Mouse (Mus musculus) brain, embryonic 14.5 days (tissue): ENCODE measurements at regions not wholly inside any gene's neighbourhood (a gene's known extent, or its start where the extent isn't known, plus 50 kb on each side); places are given as distances from the start of the nearest gene placed in this dataset.
"Not testable (repeated sequence)": the region's sequence is repeated elsewhere in the genome, so short reads cannot be mapped to it uniquely, and the experiment has no call there.

Experiments used
- DNase-seq: peaks from one replicate; pipeline ENCODE4 v3.0.0-alpha.2; 2011; ENCODE audit warnings: low read depth
- CTCF ChIP-seq: fragments of 200-500 bp; IDR thresholded peaks from 2 replicates; pipeline ENCODE4 v1.5.1; 2012; ENCODE audit warnings: inconsistent platforms, mild to moderate bottlenecking, moderate library complexity, borderline replicate concordance; ENCODE audit not compliant: insufficient read depth, insufficient read length; ENCODE audit errors: extremely low read depth
- POLR2A ChIP-seq: fragments of 200-500 bp; IDR thresholded peaks from 2 replicates; pipeline ENCODE4 v1.6.1; 2012; ENCODE audit warnings: mild to moderate bottlenecking, inconsistent platforms, borderline replicate concordance; ENCODE audit not compliant: poor library complexity, insufficient read depth, insufficient read length, severe bottlenecking; ENCODE audit errors: extremely low read depth

DNA sequence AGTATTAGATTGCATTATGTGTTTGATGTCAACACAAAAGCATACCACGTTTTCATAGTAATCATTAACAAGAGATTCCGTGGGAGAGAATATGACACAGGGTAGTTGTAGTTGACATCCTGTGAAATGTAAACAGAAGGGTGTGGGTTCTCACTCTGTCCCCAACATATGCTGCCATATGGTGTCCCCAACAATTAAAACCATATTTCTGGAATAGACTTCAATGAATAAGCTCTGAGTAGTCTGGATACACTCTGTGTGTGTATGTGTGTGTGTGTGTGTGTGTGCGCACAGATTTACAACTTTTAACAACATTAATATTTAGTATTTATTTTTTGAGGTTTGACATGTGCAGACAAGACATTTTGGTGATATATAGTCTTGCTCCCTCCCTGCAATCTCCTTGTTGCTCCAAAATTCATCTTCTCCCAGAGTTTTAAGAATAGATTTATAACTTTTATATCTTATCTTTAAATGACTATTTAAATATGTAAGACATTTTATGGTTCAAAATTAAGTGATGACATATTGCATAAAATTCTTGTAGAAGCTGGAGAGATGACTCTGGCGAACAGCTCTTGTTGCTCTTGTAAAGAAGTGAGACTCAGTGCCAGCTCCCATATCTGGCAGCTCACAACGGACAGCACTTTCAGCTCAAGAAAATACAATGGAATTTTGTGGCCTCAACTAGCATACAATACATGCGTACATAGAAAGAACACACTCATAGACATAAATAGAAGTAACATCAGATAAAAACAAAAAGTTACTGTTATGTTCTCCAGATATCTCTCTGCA lies 162.6 kb upstream of the Tram1l1 start:
- TF ChIP-seq CTCF, result no peak
- TF ChIP-seq POLR2A, result no peak
- DNase-seq, result peak; percentile 87

DNA sequence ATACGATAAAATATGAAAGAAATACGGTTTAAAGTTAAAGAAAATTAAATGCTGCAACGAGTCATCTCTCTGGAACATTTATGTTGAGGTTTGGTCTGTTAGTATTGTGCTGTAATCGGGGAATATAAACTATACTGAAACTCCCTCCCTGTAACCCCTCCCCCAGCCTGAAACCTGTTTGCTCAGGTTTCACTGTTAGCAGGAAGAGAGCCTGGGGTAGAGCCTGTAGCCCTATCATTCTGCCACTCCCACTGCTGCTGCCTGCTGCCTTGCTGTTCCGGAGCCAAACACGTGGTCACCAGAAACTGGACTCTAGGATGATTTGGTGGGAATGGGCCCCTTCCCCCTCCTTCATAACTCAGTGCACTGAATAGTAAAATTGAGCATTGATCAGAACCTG lies 127.3 kb upstream of the Tram1l1 start:
- DNase-seq, result not testable (repeated sequence)

DNA sequence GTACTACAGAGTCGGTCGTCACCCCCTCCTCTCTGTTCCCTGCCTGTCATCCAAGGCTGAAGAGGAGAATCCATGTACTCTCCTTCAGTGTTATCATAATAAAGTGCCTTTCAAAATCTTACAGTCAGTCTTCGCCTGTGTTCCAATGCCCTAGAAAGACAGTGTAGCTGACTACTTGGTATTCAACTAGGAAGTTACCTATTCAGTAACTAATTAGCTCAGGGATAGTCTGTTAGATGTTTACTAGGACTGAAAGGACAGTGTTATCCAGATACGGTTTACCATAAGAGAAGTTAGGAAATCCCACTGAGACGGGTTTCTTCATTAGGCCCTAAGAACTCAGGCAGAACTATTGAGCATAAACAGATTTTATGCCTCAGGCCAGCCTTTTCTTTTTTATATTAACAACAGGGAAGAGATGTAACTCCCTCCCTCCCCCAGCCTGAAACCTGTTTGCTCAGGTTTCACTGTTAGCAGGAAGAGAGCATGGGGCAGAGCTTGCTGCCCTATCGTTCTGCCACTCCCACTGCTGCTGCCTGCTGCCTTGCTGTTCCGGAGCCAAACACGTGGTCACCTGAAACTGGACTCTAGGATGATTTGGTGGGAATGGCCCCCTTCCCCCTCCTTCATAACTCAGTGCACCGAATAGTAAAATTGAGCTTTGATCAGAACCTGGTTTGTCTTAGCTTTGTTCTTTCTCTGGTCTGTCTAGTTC lies 120.3 kb upstream of the Tram1l1 start:
- DNase-seq, result not testable (repeated sequence)

DNA sequence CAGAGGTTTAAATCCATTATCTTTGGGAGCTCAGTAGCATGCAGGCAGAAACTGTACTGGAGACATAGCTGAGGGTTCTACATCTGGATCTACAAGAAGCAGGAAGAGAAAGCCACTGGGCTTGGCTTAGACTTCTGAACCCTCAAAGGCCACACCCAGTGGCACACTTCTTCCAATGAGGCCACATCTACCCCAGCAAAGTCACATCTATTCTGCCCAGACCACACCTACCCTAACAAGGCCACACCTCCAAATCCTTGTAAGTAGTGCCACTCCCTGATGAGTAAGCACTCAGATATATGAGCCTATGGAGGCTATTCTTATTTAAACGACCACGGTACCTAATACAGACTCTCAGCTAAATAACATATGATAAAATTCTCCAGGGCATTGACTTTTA lies 103.5 kb upstream of the Tram1l1 start:
- no peak for TF ChIP-seq CTCF
- TF ChIP-seq POLR2A, result no peak
- DNase-seq, result no peak

DNA sequence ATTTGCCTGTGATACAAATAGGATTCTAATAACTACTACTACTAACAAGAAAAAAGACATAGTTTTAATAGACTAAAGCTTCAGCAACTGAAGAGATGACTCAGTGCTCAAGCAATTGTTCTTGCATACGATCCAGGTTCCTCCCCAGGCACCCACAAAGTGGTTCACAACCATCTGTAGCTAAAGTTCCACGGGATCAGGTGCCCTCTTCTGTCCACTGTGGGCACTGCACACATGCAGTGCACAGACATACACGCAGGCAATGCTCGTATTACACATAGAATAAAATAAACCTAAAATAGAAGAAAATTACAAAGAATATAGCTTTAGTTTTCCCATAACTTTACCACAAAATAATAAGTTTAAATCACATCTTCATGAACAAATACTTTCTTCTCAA lies 94.7 kb upstream of the Tram1l1 start:
- no peak for DNase-seq
- TF ChIP-seq POLR2A (no peak), CTCF (no peak)

DNA sequence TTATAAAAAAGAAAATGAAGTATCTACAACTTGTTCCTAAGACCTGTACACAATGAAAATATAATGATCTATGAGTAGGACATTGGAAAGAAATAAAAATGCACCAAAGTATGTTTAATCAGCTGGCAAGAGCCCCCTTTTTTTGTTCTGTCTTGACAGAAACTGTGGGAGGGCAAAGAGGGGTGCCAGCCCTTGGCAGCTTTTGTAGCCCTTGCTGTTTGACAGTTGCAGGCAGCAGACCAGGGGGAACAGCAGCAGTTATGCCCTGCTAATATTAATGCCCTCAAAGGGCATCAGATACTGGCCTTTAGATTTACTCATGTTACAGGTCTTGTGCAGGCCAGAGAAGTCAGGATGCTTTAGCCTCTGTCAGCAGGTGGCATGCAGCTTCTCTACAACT lies 93.0 kb upstream of the Tram1l1 start:
- TF ChIP-seq POLR2A, result no peak
- no peak for TF ChIP-seq CTCF
- DNase-seq, result peak; percentile 9

DNA sequence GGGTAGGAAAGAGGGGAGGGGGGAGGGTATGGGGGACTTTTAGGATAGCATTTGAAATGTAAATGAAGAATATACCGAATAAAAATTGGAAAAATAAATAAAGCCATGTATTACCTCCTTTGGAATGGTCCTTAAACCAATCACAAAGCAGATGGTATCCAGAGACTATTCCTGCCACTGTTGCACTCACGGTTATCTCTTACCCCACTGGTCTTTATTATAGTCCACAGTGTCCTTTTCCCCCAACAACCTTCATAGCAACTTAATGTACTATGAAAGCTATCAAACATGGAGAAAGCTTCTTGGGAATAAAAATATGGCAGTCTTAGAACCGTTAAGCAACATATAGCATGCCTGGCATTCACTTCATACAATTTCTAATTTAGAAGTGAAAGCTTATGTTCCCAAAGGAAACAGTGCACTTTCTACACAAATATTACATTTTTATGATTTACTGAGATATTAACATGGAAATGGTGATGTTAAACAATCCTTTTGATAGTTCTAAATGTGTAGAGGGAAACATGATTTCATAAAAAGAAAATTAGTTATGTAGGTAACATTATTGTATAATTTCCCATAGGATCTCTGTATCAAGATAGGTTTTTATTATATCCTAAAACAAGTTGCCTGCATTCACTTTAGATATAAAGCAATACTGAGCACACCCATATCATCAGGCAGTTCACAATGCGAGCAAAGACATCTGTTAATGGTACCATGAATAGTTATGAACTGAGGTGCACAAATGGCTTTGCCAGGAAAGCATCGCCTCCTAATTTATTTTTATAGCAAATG lies 79.5 kb upstream of the Tram1l1 start:
- TF ChIP-seq POLR2A (no peak), CTCF (no peak)
- peak; percentile 53 for DNase-seq

DNA sequence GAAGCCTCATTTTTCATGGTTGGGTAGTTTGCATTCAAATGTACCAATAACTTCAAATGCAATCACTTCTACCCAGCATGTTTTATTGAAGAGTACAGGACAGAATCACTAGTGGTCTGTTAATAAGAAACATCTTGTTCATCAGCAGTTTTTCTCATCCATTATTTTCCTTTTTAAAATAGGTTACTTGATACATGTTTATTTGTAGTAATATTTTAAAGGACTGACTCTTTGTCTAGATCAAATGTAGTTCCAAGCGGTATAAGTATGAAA lies 79.0 kb upstream of the Tram1l1 start:
- TF ChIP-seq CTCF (no peak), POLR2A (no peak)
- DNase-seq, result no peak

DNA sequence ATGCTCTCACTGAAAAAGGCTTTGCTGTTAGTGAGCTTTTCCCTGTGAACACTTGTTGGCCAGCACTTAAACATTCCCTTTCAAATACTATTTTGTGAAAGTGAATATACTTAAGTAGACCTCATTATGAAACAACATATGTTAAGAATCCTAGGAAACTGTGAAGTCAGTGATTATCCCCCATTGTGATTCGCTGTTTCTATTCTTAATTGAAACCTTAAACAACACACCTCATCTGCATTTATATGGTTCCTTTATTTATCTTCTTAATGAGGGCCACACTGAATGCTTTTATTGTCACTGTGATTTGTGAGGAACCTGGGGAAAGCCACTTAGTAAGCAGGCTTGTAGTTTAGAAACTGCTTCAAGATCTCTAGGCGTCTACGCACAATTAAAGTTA lies 58.5 kb upstream of the Tram1l1 start:
- peak; percentile 76 for DNase-seq
- TF ChIP-seq POLR2A, result no peak
- no peak for TF ChIP-seq CTCF

DNA sequence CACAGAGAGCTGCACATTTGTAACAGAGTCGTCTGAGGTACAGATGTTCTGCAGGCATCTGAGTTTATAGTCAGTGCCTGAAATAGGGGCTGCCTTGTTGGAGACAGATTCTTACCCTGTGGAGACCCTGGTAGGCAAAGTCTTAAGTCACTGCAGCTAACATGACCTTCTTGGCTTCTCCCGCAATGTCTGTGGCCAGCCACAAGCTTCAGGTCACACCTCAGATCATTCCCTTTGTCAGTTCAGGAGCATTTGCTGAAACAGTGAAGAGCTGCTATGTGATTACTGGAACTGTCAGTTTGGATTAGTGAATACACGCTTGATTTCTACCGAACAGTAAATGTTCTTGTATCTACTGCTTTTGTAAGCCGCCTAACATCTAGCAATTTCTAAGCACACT lies 53.8 kb upstream of the Tram1l1 start:
- DNase-seq, result peak; percentile 76
- TF ChIP-seq POLR2A (no peak), CTCF (no peak)

DNA sequence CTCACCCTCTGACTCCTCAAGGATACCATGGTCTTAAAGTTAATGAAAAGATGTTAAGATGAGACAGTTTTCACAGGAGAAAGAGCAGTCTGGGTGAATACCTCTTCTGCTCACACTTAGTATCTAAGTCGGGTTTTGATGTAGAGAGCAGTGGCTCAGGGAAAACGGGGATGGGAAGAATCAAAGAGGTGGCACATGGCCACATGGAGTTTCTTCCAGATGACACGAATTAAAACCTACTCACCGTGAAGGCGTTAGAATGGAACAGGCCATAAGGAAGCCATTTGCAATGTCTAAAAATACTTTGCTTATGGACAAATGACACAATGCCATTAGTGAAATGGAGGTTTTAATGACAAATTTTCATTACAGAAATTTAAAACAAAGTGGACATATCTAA lies 50.1 kb upstream of the Tram1l1 start:
- DNase-seq, result peak; percentile 71
- no peak for TF ChIP-seq POLR2A
- TF ChIP-seq CTCF, result no peak
